Mouse (Mus musculus) heart, postnatal 0 days (tissue): ENCODE results near the gene Phf7. TPM values are rescaled to one million over a fixed set of nuclear protein-coding genes. Genes with fewer than 3 reads are reported as not detected.
A peak's percentile ranks its signal among the peaks of the same experiment; 100 is the strongest.

Experiments used
- ATAC-seq: fragments of 200-750 bp; cut with Nextera tagmentation; 2 replicates; pipeline ENCODE4 v1.8.0; 2017; ENCODE audit warnings: low read depth, moderate number of reproducible peaks, moderate library complexity; ENCODE audit not compliant: insufficient read depth
- DNase-seq: peaks from one replicate; pipeline ENCODE4 v3.0.0-alpha.2; 2016; ENCODE audit warnings: low spot score
- H3K27ac ChIP-seq: fragments of 300-500 bp; sonication (generic); 2 replicates; pipeline ENCODE4 v1.5.1; 2014; ENCODE audit warnings: low read depth, mild to moderate bottlenecking
- H3K27me3 ChIP-seq: fragments of 300-500 bp; sonication (generic); 2 replicates; pipeline ENCODE4 v1.6.1; 2014; ENCODE audit warnings: low read length, mixed read lengths; ENCODE audit not compliant: control insufficient read depth, insufficient read depth
- H3K36me3 ChIP-seq: fragments of 300-500 bp; sonication (generic); replicated peaks from 2 replicates; pipeline ENCODE4 v1.6.1; 2014; ENCODE audit warnings: low read length, mixed read lengths; ENCODE audit not compliant: control insufficient read depth, insufficient read depth
- H3K4me1 ChIP-seq: fragments of 300-500 bp; sonication (generic); 2 replicates; pipeline ENCODE4 v1.6.1; 2014; ENCODE audit warnings: antibody characterized with exemption; ENCODE audit not compliant: control insufficient read depth, insufficient read depth
- H3K4me2 ChIP-seq: fragments of 300-500 bp; sonication (generic); 2 replicates; pipeline ENCODE4 v1.6.1; 2014; ENCODE audit warnings: low read depth, mild to moderate bottlenecking, low read length, moderate library complexity
- H3K4me3 ChIP-seq: fragments of 300-500 bp; sonication (generic); 2 replicates; pipeline ENCODE4 v1.5.1; 2014; ENCODE audit warnings: low read depth, low read length
- H3K9ac ChIP-seq: fragments of 300-500 bp; sonication (generic); replicated peaks from 2 replicates; pipeline ENCODE4 v1.6.1; 2014; ENCODE audit warnings: low read depth, low read length, mixed read lengths
- H3K9me3 ChIP-seq: fragments of 300-500 bp; sonication (generic); replicated peaks from 2 replicates; pipeline ENCODE4 v1.6.1; 2016; ENCODE audit warnings: low read length; ENCODE audit not compliant: control insufficient read depth
- CTCF ChIP-seq: IDR thresholded peaks from 2 replicates; pipeline ENCODE4 v1.5.1; 2016; ENCODE audit warnings: antibody characterized with exemption, control low read depth, low read depth
- EP300 ChIP-seq: IDR thresholded peaks from 2 replicates; pipeline ENCODE4 v1.6.1; 2016; ENCODE audit warnings: antibody characterized with exemption, low read depth
- WGBS: fragments of 180-500 bp; shearing (Covaris S2); extraction: QIAGEN DNeasy Blood & Tissue Kit; methylation state at CpG from one replicate; pipeline ENCODE4 v1.1.7; 2014; 5-methylcytosine and 5-hydroxymethylcytosine counted together
- polyA plus RNA-seq: library from polyadenylated mRNA; unstranded; fragments of >200 nt; fragmentation: Nextera tagmentation; extraction: Ambion mirVana; gene quantifications from 2 replicates; pipeline ENCODE4 v1.2.1, GENCODE M21; 2015
- total RNA-seq: library from RNA; depleted of rRNA; stranded (reverse); fragments of >200 nt; gene quantifications from 2 replicates; pipeline ENCODE4 v1.2.3, GENCODE M21; 2014; ENCODE audit warnings: low replicate concordance; rRNA removed

Phf7 gene
- total RNA-seq (2.1 and 7.4 TPM in 2 replicates), polyA plus RNA-seq (11.7 and 12.5 TPM in 2 replicates)

- WGBS = under 1% methylated on average over 73 of the region's 75 CpGs
- no peak for TF ChIP-seq CTCF
- TF ChIP-seq EP300 = peak; percentile 76
- Histone ChIP-seq H3K4me3 (peak within 1 kb of the TSS; percentile 98), H3K27ac (peak within 1 kb of the TSS; percentile 93), H3K9me3 (no peaks in the 10 kb centered on the region), H3K27me3 (no peaks in the 10 kb centered on the region), H3K4me1 (peaks cover 14% of the 10 kb centered on the region), H3K9ac (peak within 1 kb of the TSS; percentile 99), H3K36me3 (peaks cover 31% of the 10 kb centered on the region), H3K4me2 (peak within 1 kb of the TSS; percentile 89)
- peak; percentile 91 for ATAC-seq
- peak; percentile 94 for DNase-seq
Measured at GRCm38 (mm10) chr14:31251084-31251604, at the start of gene Phf7, which contains the start of gene Bap1. Gene Phf7 (minus strand): TSS chr14:31251317. Gene Bap1 (plus strand): TSS chr14:31251450.

GRCm38 (mm10) chr14:31285728-31286127 lies 34.6 kb upstream of the Phf7 start:
- H3K36me3 ChIP-seq = no peaks in the 10 kb centered on the region
- H3K9me3 ChIP-seq = no peaks in the 10 kb centered on the region
- H3K4me3 ChIP-seq = no peak overlapping the region
- H3K4me1 ChIP-seq = no peaks in the 10 kb centered on the region
- H3K27ac ChIP-seq = no peak overlapping the region
- ATAC-seq (no peak), DNase-seq (no peak)
- H3K27me3 ChIP-seq = peaks cover 6% of the 10 kb centered on the region; the same call in 1 of the 2 replicates
- WGBS = 78% methylated on average over 8 of the region's 8 CpGs
- H3K9ac ChIP-seq = no peak overlapping the region
- TF ChIP-seq CTCF = no peak
- TF ChIP-seq EP300 = no peak
- H3K4me2 ChIP-seq = no peak overlapping the region

- no peaks in the 10 kb centered on the region for H3K4me1 ChIP-seq
- H3K4me3 ChIP-seq = no peak overlapping the region
- no peaks in the 10 kb centered on the region for H3K36me3 ChIP-seq
- ATAC-seq = peak; percentile 64; the same call in 1 of the 2 replicates
- H3K27me3 ChIP-seq = no peaks in the 10 kb centered on the region
- WGBS = 20% methylated on average over 7 of the region's 7 CpGs
- TF ChIP-seq CTCF = peak; percentile 94
- no peak for TF ChIP-seq EP300
- H3K27ac ChIP-seq = no peak overlapping the region
- H3K4me2 ChIP-seq = no peak overlapping the region
- peak; percentile 34 for DNase-seq
- no peak overlapping the region for H3K9ac ChIP-seq
- H3K9me3 ChIP-seq = no peaks in the 10 kb centered on the region
Measured at GRCm38 (mm10) chr14:31272164-31272563, 21.0 kb upstream of the Phf7 start.

- H3K9me3 ChIP-seq = no peaks in the 10 kb centered on the region
- no peaks in the 10 kb centered on the region for H3K36me3 ChIP-seq
- no peak overlapping the region for H3K27ac ChIP-seq
- H3K4me3 ChIP-seq = no peak overlapping the region
- no peak overlapping the region for H3K9ac ChIP-seq
- WGBS = 87% methylated on average over 6 of the region's 6 CpGs
- DNase-seq (no peak), ATAC-seq (no peak)
- TF ChIP-seq CTCF = no peak
- no peak for TF ChIP-seq EP300
- H3K27me3 ChIP-seq = no peaks in the 10 kb centered on the region
- H3K4me2 ChIP-seq = no peak overlapping the region
- H3K4me1 ChIP-seq = no peaks in the 10 kb centered on the region
Measured at GRCm38 (mm10) chr14:31271121-31271520, 20.0 kb upstream of the Phf7 start.

GRCm38 (mm10) chr14:31269456-31270100 lies 18.5 kb upstream of the Phf7 start:
- Histone ChIP-seq H3K9ac (no peak overlapping the region), H3K9me3 (no peaks in the 10 kb centered on the region), H3K27ac (no peak overlapping the region), H3K4me3 (peak overlapping the region; percentile 13; the same call in 1 of the 2 replicates), H3K27me3 (no peaks in the 10 kb centered on the region), H3K4me2 (peak overlapping the region; percentile 55), H3K4me1 (no peaks in the 10 kb centered on the region), H3K36me3 (no peaks in the 10 kb centered on the region)
- TF ChIP-seq EP300 = no peak
- DNase-seq (no peak), ATAC-seq (peak; percentile 47; the same call in 1 of the 2 replicates)
- WGBS = 18% methylated on average over 27 of the region's 28 CpGs
